Mouse (Mus musculus): ENCODE measurements around the gene Wwox. TPM values are rescaled to one million over a fixed set of nuclear protein-coding genes. Genes with fewer than 3 reads are reported as not detected.
A peak's percentile ranks its signal among the peaks of the same experiment; 100 is the strongest.

Wwox gene
- polyA plus RNA-seq, 1 experiment from 2014 or later: 11.0 TPM

- Histone ChIP-seq H3K36me3 (ENCODE audit: control insufficient read depth, insufficient read depth, low read length) (no peaks in the 10 kb centered on the region), H3K9ac (ENCODE audit: low read depth, low read length) (no peak overlapping the region), H3K27ac (replicated peaks; ENCODE audit: low read depth, low read length) (no peak overlapping the region), H3K4me1 (ENCODE audit: control insufficient read depth, insufficient read depth, low read length) (no peaks in the 10 kb centered on the region), H3K27me3 (replicated peaks; ENCODE audit: control insufficient read depth, insufficient read depth, low read length) (no peaks in the 10 kb centered on the region), H3K4me3 (ENCODE audit: low read depth, low read length) (no peak overlapping the region), H3K4me2 (ENCODE audit: low read depth, low read length) (no peak overlapping the region), H3K9me3 (ENCODE audit: control insufficient read depth, low read length) (no peaks in the 10 kb centered on the region)
- DNase-seq (ENCODE audit: low spot score): no peak
- WGBS: 70% methylated on average over 2 of the region's 2 CpGs
- no peak for ATAC-seq (ENCODE audit: low read depth)
Measured at GRCm38 (mm10) chr8:115312371-115312770, 872.9 kb downstream of the Wwox start.

- no peak overlapping the region for H3K27ac ChIP-seq (replicated peaks; ENCODE audit: low read depth, low read length)
- ATAC-seq (ENCODE audit: low read depth) (no peak), DNase-seq (ENCODE audit: low spot score) (no peak)
- no peaks in the 10 kb centered on the region for H3K4me1 ChIP-seq (ENCODE audit: control insufficient read depth, insufficient read depth, low read length)
- H3K9me3 ChIP-seq (ENCODE audit: control insufficient read depth, low read length): no peaks in the 10 kb centered on the region
- H3K4me3 ChIP-seq (ENCODE audit: low read depth, low read length): no peak overlapping the region
- no peak overlapping the region for H3K4me2 ChIP-seq (ENCODE audit: low read depth, low read length)
- H3K9ac ChIP-seq (ENCODE audit: low read depth, low read length): no peak overlapping the region
- 84% methylated on average over 5 of the region's 5 CpGs for WGBS
- no peaks in the 10 kb centered on the region for H3K27me3 ChIP-seq (replicated peaks; ENCODE audit: control insufficient read depth, insufficient read depth, low read length)
- no peaks in the 10 kb centered on the region for H3K36me3 ChIP-seq (ENCODE audit: control insufficient read depth, insufficient read depth, low read length)
Measured at GRCm38 (mm10) chr8:115322501-115322900, 883.0 kb downstream of the Wwox start.

- DNase-seq (ENCODE audit: low spot score): no peak
- Histone ChIP-seq H3K4me2 (ENCODE audit: low read depth, low read length) (no peak overlapping the region), H3K4me3 (ENCODE audit: low read depth, low read length) (no peak overlapping the region), H3K9ac (ENCODE audit: low read depth, low read length) (no peak overlapping the region), H3K27me3 (replicated peaks; ENCODE audit: control insufficient read depth, insufficient read depth, low read length) (no peaks in the 10 kb centered on the region), H3K9me3 (ENCODE audit: control insufficient read depth, low read length) (no peaks in the 10 kb centered on the region), H3K36me3 (ENCODE audit: control insufficient read depth, insufficient read depth, low read length) (no peaks in the 10 kb centered on the region), H3K27ac (replicated peaks; ENCODE audit: low read depth, low read length) (no peak overlapping the region), H3K4me1 (ENCODE audit: control insufficient read depth, insufficient read depth, low read length) (no peaks in the 10 kb centered on the region)
- ATAC-seq (ENCODE audit: low read depth): no peak
- WGBS: 65% methylated on average over 11 of the region's 11 CpGs
Measured at GRCm38 (mm10) chr8:115330671-115331070, 891.2 kb downstream of the Wwox start.

- WGBS: 91% methylated on average over 3 of the region's 3 CpGs
- no peak overlapping the region for H3K4me2 ChIP-seq (ENCODE audit: low read depth, low read length)
- H3K27me3 ChIP-seq (replicated peaks; ENCODE audit: control insufficient read depth, insufficient read depth, low read length): no peaks in the 10 kb centered on the region
- H3K9me3 ChIP-seq (ENCODE audit: control insufficient read depth, low read length): no peaks in the 10 kb centered on the region
- no peaks in the 10 kb centered on the region for H3K36me3 ChIP-seq (ENCODE audit: control insufficient read depth, insufficient read depth, low read length)
- ATAC-seq (ENCODE audit: low read depth): no peak
- DNase-seq (ENCODE audit: low spot score): no peak
- no peak overlapping the region for H3K4me3 ChIP-seq (ENCODE audit: low read depth, low read length)
- H3K4me1 ChIP-seq (ENCODE audit: control insufficient read depth, insufficient read depth, low read length): no peaks in the 10 kb centered on the region
- no peak overlapping the region for H3K27ac ChIP-seq (replicated peaks; ENCODE audit: low read depth, low read length)
- H3K9ac ChIP-seq (ENCODE audit: low read depth, low read length): no peak overlapping the region
Measured at GRCm38 (mm10) chr8:115333972-115334371, 894.5 kb downstream of the Wwox start.

DNA sequence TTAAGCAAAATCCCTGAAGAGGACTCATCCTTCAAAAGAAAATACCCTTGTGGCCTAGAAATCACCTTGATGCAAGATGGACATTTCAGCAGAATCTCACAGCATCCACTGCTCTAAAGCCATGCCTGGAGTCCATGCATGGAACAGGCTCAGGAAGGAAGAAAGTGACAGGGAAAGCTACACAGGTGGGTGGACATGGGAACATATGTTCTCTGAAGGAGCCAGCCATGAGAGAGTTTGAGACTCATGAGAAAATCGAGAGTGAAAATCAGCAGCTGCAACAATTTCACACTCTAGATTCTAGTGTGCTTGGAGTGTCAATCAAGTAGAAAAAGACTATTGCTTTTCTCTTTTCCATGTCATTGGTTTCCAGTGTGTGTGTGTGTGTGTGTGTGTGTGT, 896.9 kb downstream of the Wwox start:
- Histone ChIP-seq H3K4me3 (ENCODE audit: low read depth, low read length) (no peak overlapping the region), H3K27me3 (replicated peaks; ENCODE audit: control insufficient read depth, insufficient read depth, low read length) (no peaks in the 10 kb centered on the region), H3K4me2 (ENCODE audit: low read depth, low read length) (no peak overlapping the region), H3K9me3 (ENCODE audit: control insufficient read depth, low read length) (no peaks in the 10 kb centered on the region), H3K36me3 (ENCODE audit: control insufficient read depth, insufficient read depth, low read length) (no peaks in the 10 kb centered on the region), H3K4me1 (ENCODE audit: control insufficient read depth, insufficient read depth, low read length) (no peaks in the 10 kb centered on the region), H3K9ac (ENCODE audit: low read depth, low read length) (no peak overlapping the region), H3K27ac (replicated peaks; ENCODE audit: low read depth, low read length) (no peak overlapping the region)
- ATAC-seq (ENCODE audit: low read depth) (no peak), DNase-seq (ENCODE audit: low spot score) (no peak)
- WGBS: 71% methylated on average over 1 of the region's 1 CpGs

DNA sequence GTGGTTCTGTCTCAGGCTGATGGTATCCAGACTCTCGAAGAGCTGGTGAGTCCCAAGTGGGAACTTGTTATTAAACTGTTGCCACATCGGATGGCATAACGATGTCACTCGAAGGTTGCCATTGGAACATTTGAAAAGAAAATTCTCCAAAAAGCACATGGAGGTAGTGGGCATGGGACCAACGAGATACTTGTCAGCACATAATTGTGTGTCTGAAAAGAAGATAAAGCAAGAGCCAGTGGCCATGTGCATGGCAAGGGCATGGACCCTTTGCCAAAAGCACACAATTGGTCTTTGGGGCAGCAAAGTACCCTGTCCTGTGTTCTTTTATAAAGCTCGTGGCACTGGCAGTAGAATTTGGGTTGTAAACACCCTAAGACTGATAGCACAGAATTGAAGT, 909.2 kb downstream of the Wwox start:
- 80% methylated on average over 6 of the region's 6 CpGs for WGBS
- no peaks in the 10 kb centered on the region for H3K27me3 ChIP-seq (replicated peaks; ENCODE audit: control insufficient read depth, insufficient read depth, low read length)
- H3K27ac ChIP-seq (replicated peaks; ENCODE audit: low read depth, low read length): no peak overlapping the region
- H3K4me3 ChIP-seq (ENCODE audit: low read depth, low read length): no peak overlapping the region
- no peak overlapping the region for H3K9ac ChIP-seq (ENCODE audit: low read depth, low read length)
- H3K4me1 ChIP-seq (ENCODE audit: control insufficient read depth, insufficient read depth, low read length): no peaks in the 10 kb centered on the region
- H3K4me2 ChIP-seq (ENCODE audit: low read depth, low read length): no peak overlapping the region
- 0 out of 2 replicates have a peak, but pooled peaks cover 1% of the 10 kb centered on the region for H3K9me3 ChIP-seq (ENCODE audit: control insufficient read depth, low read length)
- ATAC-seq (ENCODE audit: low read depth): no peak
- H3K36me3 ChIP-seq (ENCODE audit: control insufficient read depth, insufficient read depth, low read length): no peaks in the 10 kb centered on the region
- DNase-seq (ENCODE audit: low spot score): no peak

- Histone ChIP-seq H3K4me1 (ENCODE audit: control insufficient read depth, insufficient read depth, low read length) (peaks cover 6% of the 10 kb centered on the region), H3K36me3 (ENCODE audit: control insufficient read depth, insufficient read depth, low read length) (no peaks in the 10 kb centered on the region), H3K27me3 (replicated peaks; ENCODE audit: control insufficient read depth, insufficient read depth, low read length) (no peaks in the 10 kb centered on the region), H3K4me2 (ENCODE audit: low read depth, low read length) (no peak overlapping the region), H3K9me3 (ENCODE audit: control insufficient read depth, low read length) (peaks cover 11% of the 10 kb centered on the region), H3K27ac (replicated peaks; ENCODE audit: low read depth, low read length) (no peak overlapping the region), H3K9ac (ENCODE audit: low read depth, low read length) (no peak overlapping the region), H3K4me3 (ENCODE audit: low read depth, low read length) (no peak overlapping the region)
- DNase-seq (ENCODE audit: low spot score): no peak
- WGBS: 75% methylated on average over 6 of the region's 6 CpGs
- no peak for ATAC-seq (ENCODE audit: low read depth)
Measured at GRCm38 (mm10) chr8:115350707-115351106, 911.3 kb downstream of the Wwox start.

DNA sequence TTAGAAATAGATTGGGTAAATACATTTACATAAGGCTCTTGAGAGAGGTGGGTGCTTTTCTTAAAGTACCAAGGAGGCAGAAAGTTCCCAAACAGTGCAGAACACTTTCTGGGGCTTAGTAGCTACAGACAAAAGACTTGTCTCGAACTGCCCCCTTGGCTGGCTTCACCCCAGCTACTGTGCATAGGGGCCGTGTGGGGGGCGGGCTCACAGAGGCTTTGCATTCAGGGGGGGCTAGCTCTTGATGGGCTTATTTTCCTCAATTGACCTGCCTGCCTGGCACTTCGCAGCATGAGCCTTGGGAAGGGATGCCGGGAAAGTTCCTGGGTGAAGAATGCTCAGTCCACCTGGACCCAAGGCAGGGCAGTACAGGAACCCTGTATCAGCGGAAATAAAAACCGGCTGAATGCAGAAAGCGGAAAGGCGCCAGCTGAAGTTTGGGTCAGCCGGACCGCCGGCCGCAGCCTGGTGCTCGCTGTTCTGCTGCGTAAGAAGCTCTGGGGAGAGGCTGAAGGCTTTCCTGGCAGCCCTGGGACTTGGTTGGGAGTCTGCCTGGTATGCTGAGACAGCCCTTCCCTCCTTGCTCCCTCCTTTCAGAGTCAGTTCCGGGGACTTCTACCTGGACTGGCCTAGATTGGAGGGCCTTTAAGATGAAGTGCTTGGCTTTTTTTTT, 918.3 kb downstream of the Wwox start:
- H3K4me3 ChIP-seq (ENCODE audit: low read depth, low read length): no peak overlapping the region
- H3K4me2 ChIP-seq (ENCODE audit: low read depth, low read length): peak overlapping the region; percentile 31
- H3K4me1 ChIP-seq (ENCODE audit: control insufficient read depth, insufficient read depth, low read length): peaks cover 20% of the 10 kb centered on the region
- ATAC-seq (ENCODE audit: low read depth) (0 out of 2 replicates have a peak, but pooled peaks have one; percentile 22), DNase-seq (ENCODE audit: low spot score) (peak; percentile 12)
- H3K9ac ChIP-seq (ENCODE audit: low read depth, low read length): no peak overlapping the region
- H3K9me3 ChIP-seq (ENCODE audit: control insufficient read depth, low read length): peaks cover 11% of the 10 kb centered on the region
- 36% methylated on average over 16 of the region's 16 CpGs for WGBS
- no peaks in the 10 kb centered on the region for H3K27me3 ChIP-seq (replicated peaks; ENCODE audit: control insufficient read depth, insufficient read depth, low read length)
- H3K36me3 ChIP-seq (ENCODE audit: control insufficient read depth, insufficient read depth, low read length): no peaks in the 10 kb centered on the region
- H3K27ac ChIP-seq (replicated peaks; ENCODE audit: low read depth, low read length): no peak overlapping the region

GRCm38 (mm10) chr8:115358481-115358880, 919.0 kb downstream of the Wwox start:
- peaks cover 20% of the 10 kb centered on the region for H3K4me1 ChIP-seq (ENCODE audit: control insufficient read depth, insufficient read depth, low read length)
- no peak for ATAC-seq (ENCODE audit: low read depth)
- no peak overlapping the region for H3K27ac ChIP-seq (replicated peaks; ENCODE audit: low read depth, low read length)
- H3K9me3 ChIP-seq (ENCODE audit: control insufficient read depth, low read length): peaks cover 11% of the 10 kb centered on the region
- H3K9ac ChIP-seq (ENCODE audit: low read depth, low read length): no peak overlapping the region
- H3K36me3 ChIP-seq (ENCODE audit: control insufficient read depth, insufficient read depth, low read length): no peaks in the 10 kb centered on the region
- DNase-seq (ENCODE audit: low spot score): no peak
- no peak overlapping the region for H3K4me2 ChIP-seq (ENCODE audit: low read depth, low read length)
- 84% methylated on average over 11 of the region's 11 CpGs for WGBS
- H3K4me3 ChIP-seq (ENCODE audit: low read depth, low read length): no peak overlapping the region
- no peaks in the 10 kb centered on the region for H3K27me3 ChIP-seq (replicated peaks; ENCODE audit: control insufficient read depth, insufficient read depth, low read length)
